Mouse (Mus musculus) heart, adult 2 months (tissue): ENCODE measurements at regions not wholly inside any gene's neighbourhood (a gene's known extent, or its start where the extent isn't known, plus 50 kb on each side); places are given as distances from the start of the nearest gene placed in this dataset.

Experiments used
- DNase-seq, 2 experiments: peaks; one replicate each; pipeline ENCODE4 v3.0.0; 2021
- H3K27ac ChIP-seq: fragments of 200-600 bp; 2 replicates; pipeline ENCODE4 v1.8.1; 2022
- H3K27me3 ChIP-seq: fragments of 200-500 bp; 2 replicates; pipeline ENCODE4 v1.6.1; 2012; ENCODE audit warnings: mild to moderate bottlenecking, low read length, inconsistent platforms, mixed read lengths; ENCODE audit not compliant: control insufficient read depth, insufficient read depth
- H3K36me3 ChIP-seq: fragments of 200-500 bp; 2 replicates; pipeline ENCODE4 v1.6.1; 2012; ENCODE audit warnings: low read length, inconsistent platforms; ENCODE audit not compliant: control insufficient read depth, insufficient read depth
- H3K4me1 ChIP-seq: fragments of 200-500 bp; 2 replicates; pipeline ENCODE4 v1.6.1; 2011; ENCODE audit warnings: low read length; ENCODE audit not compliant: control insufficient read depth, insufficient read depth
- H3K4me3 ChIP-seq: fragments of 200-600 bp; 2 replicates; pipeline ENCODE4 v1.8.1; 2022
- H3K79me2 ChIP-seq: fragments of 200-500 bp; replicated peaks from 2 replicates; pipeline ENCODE4 v1.6.1; 2012; ENCODE audit warnings: mild to moderate bottlenecking, inconsistent platforms, low read length, moderate library complexity, mixed read lengths; ENCODE audit not compliant: control insufficient read depth, insufficient read depth
- H3K9ac ChIP-seq: fragments of 200-500 bp; 2 replicates; pipeline ENCODE4 v1.6.1; 2012; ENCODE audit warnings: low read depth, mild to moderate bottlenecking, control low read depth, inconsistent platforms, low read length, mixed read lengths
- CTCF ChIP-seq: fragments of 200-600 bp; IDR thresholded peaks from 2 replicates; pipeline ENCODE4 v1.8.1; 2022; ENCODE audit warnings: antibody characterized with exemption, mild to moderate bottlenecking, moderate library complexity
- EP300 ChIP-seq: fragments of 200-500 bp; IDR thresholded peaks from 2 replicates; pipeline ENCODE4 v1.6.1; 2011; ENCODE audit warnings: low read depth, low read length, control low read depth; ENCODE audit not compliant: insufficient read depth
- POLR2A ChIP-seq: fragments of 200-500 bp; IDR thresholded peaks from 2 replicates; pipeline ENCODE4 v1.6.1; 2011; ENCODE audit warnings: mild to moderate bottlenecking, low read depth, low read length, control low read depth; ENCODE audit not compliant: insufficient read depth
- WGBS: fragments of 180-500 bp; shearing (Covaris S2); methylation state at CpG from one replicate; pipeline ENCODE4 v1.1.7; 2018; 5-methylcytosine and 5-hydroxymethylcytosine counted together
- intact Hi-C: fragments of 180-260 bp; cut with DNase I; formaldehyde crosslinking; loops from one replicate; pipeline ENCODE4 v1.15.1; 2025

GRCm38 (mm10) chr9:69814432-69814831 is 53.7 kb upstream of the Foxb1 start:
- H3K4me1 ChIP-seq, result no peaks in the 10 kb centered on the region
- TF ChIP-seq POLR2A (no peak), CTCF (no peak), EP300 (no peak)
- no peak for DNase-seq
- intact Hi-C loops, result no loop called here
- H3K9ac ChIP-seq, result no peak overlapping the region
- no peak overlapping the region for H3K4me3 ChIP-seq
- H3K27ac ChIP-seq, result no peak overlapping the region
- H3K79me2 ChIP-seq, result no peaks in the 10 kb centered on the region
- no peaks in the 10 kb centered on the region for H3K36me3 ChIP-seq
- H3K27me3 ChIP-seq, result no peaks in the 10 kb centered on the region
- WGBS, result 33% methylated on average over 3 of the region's 3 CpGs

GRCm38 (mm10) chr9:69823179-69823966 is 62.6 kb upstream of the Foxb1 start:
- Histone ChIP-seq H3K9ac (no peak overlapping the region), H3K27me3 (no peaks in the 10 kb centered on the region), H3K4me1 (no peaks in the 10 kb centered on the region), H3K79me2 (no peaks in the 10 kb centered on the region), H3K27ac (no peak overlapping the region), H3K36me3 (no peaks in the 10 kb centered on the region), H3K4me3 (no peak overlapping the region)
- no peak for DNase-seq
- 67% methylated on average over 9 of the region's 9 CpGs for WGBS
- intact Hi-C loops, result no loop called here
- no peak for TF ChIP-seq EP300
- TF ChIP-seq POLR2A, result no peak
- TF ChIP-seq CTCF, result no peak

- intact Hi-C loops, result no loop called here
- Histone ChIP-seq H3K4me3 (no peak overlapping the region), H3K36me3 (no peaks in the 10 kb centered on the region), H3K9ac (no peak overlapping the region), H3K79me2 (no peaks in the 10 kb centered on the region), H3K27me3 (0 out of 2 replicates have a peak, but pooled peaks cover 1% of the 10 kb centered on the region), H3K27ac (no peak overlapping the region), H3K4me1 (no peaks in the 10 kb centered on the region)
- WGBS, result 83% methylated on average over 6 of the region's 6 CpGs
- no peak for DNase-seq
- TF ChIP-seq CTCF (no peak), EP300 (no peak), POLR2A (no peak)
These were observed 67.7 kb upstream of the Foxb1 start for GRCm38 (mm10) chr9:69828428-69828827.

- H3K27me3 ChIP-seq, result peaks cover 1% of the 10 kb centered on the region; the same call in 1 of the 2 replicates
- H3K79me2 ChIP-seq, result no peaks in the 10 kb centered on the region
- H3K27ac ChIP-seq, result no peak overlapping the region
- H3K9ac ChIP-seq, result no peak overlapping the region
- H3K4me1 ChIP-seq, result no peaks in the 10 kb centered on the region
- TF ChIP-seq CTCF (no peak), POLR2A (no peak), EP300 (no peak)
- intact Hi-C loops, result no loop called here
- DNase-seq, result no peak
- H3K4me3 ChIP-seq, result no peak overlapping the region
- no peaks in the 10 kb centered on the region for H3K36me3 ChIP-seq
- 65% methylated on average over 4 of the region's 4 CpGs for WGBS
These were observed 74.7 kb upstream of the Foxb1 start for GRCm38 (mm10) chr9:69835396-69835795.

- no peak for DNase-seq
- WGBS, result 72% methylated on average over 2 of the region's 2 CpGs
- intact Hi-C loops, result no loop called here
- H3K27ac ChIP-seq, result no peak overlapping the region
- H3K27me3 ChIP-seq, result no peaks in the 10 kb centered on the region; the same call in 1 of the 2 replicates
- H3K4me1 ChIP-seq, result no peaks in the 10 kb centered on the region
- H3K4me3 ChIP-seq, result no peak overlapping the region
- TF ChIP-seq POLR2A, result no peak
- no peaks in the 10 kb centered on the region for H3K36me3 ChIP-seq
- H3K79me2 ChIP-seq, result no peaks in the 10 kb centered on the region
- H3K9ac ChIP-seq, result no peak overlapping the region
These were observed 78.5 kb upstream of the Foxb1 start for GRCm38 (mm10) chr9:69839198-69839597.

GRCm38 (mm10) chr9:69844712-69845111 is 84.0 kb upstream of the Foxb1 start:
- H3K4me1 ChIP-seq, result no peaks in the 10 kb centered on the region
- no peaks in the 10 kb centered on the region for H3K79me2 ChIP-seq
- no peak overlapping the region for H3K4me3 ChIP-seq
- WGBS, result 70% methylated on average over 6 of the region's 6 CpGs
- H3K27me3 ChIP-seq, result no peaks in the 10 kb centered on the region
- intact Hi-C loops, result no loop called here
- TF ChIP-seq CTCF, result no peak
- TF ChIP-seq EP300, result no peak
- no peak for TF ChIP-seq POLR2A
- H3K27ac ChIP-seq, result no peak overlapping the region
- H3K9ac ChIP-seq, result no peak overlapping the region
- no peaks in the 10 kb centered on the region for H3K36me3 ChIP-seq
- no peak for DNase-seq
